Mouse (Mus musculus) C2C12 (cell line): Measurements from ENCODE around the gene Nipal1.

Source experiments
- CTCF ChIP-seq: IDR thresholded peaks from one replicate; pipeline ENCODE4 v1.5.1; 2011; ENCODE audit not compliant: control insufficient read depth, insufficient read depth, insufficient read length
- MAX ChIP-seq: IDR thresholded peaks from one replicate; pipeline ENCODE4 v1.6.1; 2011; ENCODE audit warnings: mild to moderate bottlenecking, control low read depth
- MYOG ChIP-seq: IDR thresholded peaks from one replicate; pipeline ENCODE4 v1.6.1; 2011; ENCODE audit not compliant: control insufficient read depth, insufficient read length; ENCODE audit errors: extremely low read depth
- USF1 ChIP-seq: IDR thresholded peaks from one replicate; pipeline ENCODE4 v1.6.1; 2011; ENCODE audit warnings: low read depth, mild to moderate bottlenecking, control low read depth, moderate library complexity

DNA sequence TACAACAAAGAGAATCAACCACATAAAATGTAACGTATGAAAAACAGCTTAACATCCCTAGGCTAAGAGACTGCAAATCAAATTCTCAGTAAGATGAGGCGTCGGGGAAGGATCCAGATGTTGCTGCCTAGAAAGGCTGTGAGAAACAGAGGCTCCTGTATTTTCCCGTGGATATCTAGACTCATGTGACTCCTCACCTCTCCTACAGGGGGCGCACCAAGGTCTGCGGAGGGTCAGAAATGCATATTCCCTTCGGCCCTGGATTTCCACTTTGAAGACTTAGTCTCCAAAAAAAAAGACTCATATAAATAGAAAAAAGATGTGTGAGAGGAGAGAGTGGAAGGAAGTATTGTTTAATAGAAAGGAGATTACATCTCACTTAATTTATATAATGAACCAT lies 73.0 kb downstream of the Nipal1 start:
- TF ChIP-seq USF1 (no peak), CTCF (no peak), MYOG (no peak), MAX (no peak)
